Mouse (Mus musculus): Measurements from ENCODE around the gene Ppm1g. TPM values are rescaled to one million over a fixed set of nuclear protein-coding genes. Genes with fewer than 3 reads are reported as not detected.

Gene Ppm1g
- total and polyA plus RNA-seq, 3 experiments: 96.9 to 366 (median 182) TPM

- Histone ChIP-seq H3K4me1 (ENCODE audit: control insufficient read depth in 1 of 2, insufficient read depth in 2 of 2) (peaks cover 0 to 32% of the 10 kb centered on the region in 2 experiments; a peak in 2 of 4 replicates), H3K4me3 (replicated peaks in 1 of 3; ENCODE audit: low read depth in 2 of 3, low read length in 2 of 3, poor library complexity in 1 of 3) (peak overlapping the region in 2 of 3 experiments; percentile 78 to 81), H3K36me3 (replicated peaks in 1 of 2; ENCODE audit: control insufficient read depth in 1 of 2, insufficient read depth in 1 of 2, low read length in 1 of 2) (peaks cover 0 to 20% of the 10 kb centered on the region in 2 experiments), H3K9ac (ENCODE audit: insufficient read depth, low read depth) (peak overlapping the region; percentile 93), H3K79me2 (replicated peaks; ENCODE audit: control insufficient read depth, extremely low read depth, insufficient read depth, poor library complexity, severe bottlenecking) (peaks cover 31% of the 10 kb centered on the region), H3K27me3 (replicated peaks) (no peaks in the 10 kb centered on the region), H3K9me3 (replicated peaks; ENCODE audit: low read length) (no peaks in the 10 kb centered on the region), H3K4me2 (ENCODE audit: insufficient read depth, low read depth, poor library complexity, severe bottlenecking) (peak overlapping the region; percentile 24; the same call in 1 of the 2 replicates), H3K27ac (ENCODE audit: insufficient read depth, low read depth) (no peak overlapping the region)
- no peak for TF ChIP-seq E2F4 (IDR thresholded peaks at IDR 0.05; ENCODE audit: insufficient replicate concordance, low read depth, low read length)
- peak; percentile 64; the same call in 1 of the 2 replicates for TF ChIP-seq MXI1 (IDR thresholded peaks at IDR 0.05; ENCODE audit: low read depth, low read length)
- TF ChIP-seq MAFK (IDR thresholded peaks at IDR 0.05; ENCODE audit: insufficient replicate concordance, low read length): no peak
- TF ChIP-seq RCOR1 (conservative IDR thresholded peaks at IDR 0.05; ENCODE audit: low read depth, low read length): no peak
- TF ChIP-seq TBP (conservative IDR thresholded peaks at IDR 0.05; ENCODE audit: low read depth, low read length): no peak
- no peak for TF ChIP-seq USF1 (IDR thresholded peaks at IDR 0.05; ENCODE audit: low read depth, low read length)
- peak; percentile 79; the same call in 1 of the 2 replicates for TF ChIP-seq MYC (IDR thresholded peaks at IDR 0.05; ENCODE audit: low read depth, low read length)
- TF ChIP-seq UBTF (IDR thresholded peaks at IDR 0.05; ENCODE audit: low read depth, low read length): no peak
- no peak for TF ChIP-seq PAX5 (IDR thresholded peaks at IDR 0.05; ENCODE audit: low read length)
- TF ChIP-seq JUN (IDR thresholded peaks at IDR 0.05; ENCODE audit: insufficient read depth, low read depth, low read length): no peak
- no peak for TF ChIP-seq ZMIZ1 (IDR thresholded peaks at IDR 0.05; ENCODE audit: low read depth, low read length)
- TF ChIP-seq SIN3A (IDR thresholded peaks at IDR 0.05; ENCODE audit: low read length): no peak
- no peak for TF ChIP-seq RAD21 (IDR thresholded peaks at IDR 0.05; ENCODE audit: low read depth, low read length)
- TF ChIP-seq MAZ (IDR thresholded peaks at IDR 0.05; ENCODE audit: low read depth, low read length): no peak
- no peak for TF ChIP-seq MEF2A (IDR thresholded peaks at IDR 0.05; ENCODE audit: borderline replicate concordance, low read depth, low read length)
- TF ChIP-seq MAX (IDR thresholded peaks at IDR 0.05; ENCODE audit: low read length): peak; percentile 57; the same call in 1 of the 2 replicates
- no peak for TF ChIP-seq CTCF (conservative IDR thresholded peaks at IDR 0.05 in 1 of 2, IDR thresholded peaks at IDR 0.05 in 1 of 2; ENCODE audit: low read depth in 2 of 2, low read length in 2 of 2)
- peak; percentile 34; the same call in 1 of the 2 replicates for TF ChIP-seq POLR2A (IDR thresholded peaks at IDR 0.05; ENCODE audit: low read depth, low read length)
- dilution Hi-C loops (cut with MboI; ENCODE audit: extremely low pct_ligation_motif_present, extremely low pct_unique_long_range_greater_than_20kb, low sequenced_read_pairs): no loop called here
- in situ Hi-C loops (cut with MboI; ENCODE audit: low pct_ligation_motif_present, low pct_unique_long_range_greater_than_20kb, low sequenced_read_pairs): no loop called here
- no peak for DNase-seq (ENCODE audit: extremely low read depth)
Observed at GRCm38 (mm10) chr5:31181183-31181770, 39.2 kb downstream of the Ppm1g start.

GRCm38 (mm10) chr5:31179766-31180630 lies 40.5 kb downstream of the Ppm1g start, which contains the start of the genes Gm29609 and Gtf3c2:
Gm29609 (minus strand) TSS chr5:31179911.
Gtf3c2 (minus strand) TSS chr5:31180144.
- Histone ChIP-seq H3K9me3 (replicated peaks; ENCODE audit: low read length) (no peaks in the 10 kb centered on the region), H3K79me2 (replicated peaks; ENCODE audit: control insufficient read depth, extremely low read depth, insufficient read depth, poor library complexity, severe bottlenecking) (peaks cover 42% of the 10 kb centered on the region), H3K9ac (ENCODE audit: insufficient read depth, low read depth) (peak within 1 kb of the TSS; percentile 93), H3K27ac (ENCODE audit: insufficient read depth, low read depth) (peak within 1 kb of the TSS; percentile 95), H3K4me1 (ENCODE audit: control insufficient read depth in 1 of 2, insufficient read depth in 2 of 2) (peaks cover 0 to 32% of the 10 kb centered on the region in 2 experiments; a peak in 2 of 4 replicates), H3K27me3 (replicated peaks) (no peaks in the 10 kb centered on the region), H3K4me2 (ENCODE audit: insufficient read depth, low read depth, poor library complexity, severe bottlenecking) (peak within 1 kb of the TSS; percentile 78), H3K4me3 (replicated peaks in 1 of 3; ENCODE audit: low read depth in 2 of 3, low read length in 2 of 3, poor library complexity in 1 of 3) (peak within 1 kb of the TSS; percentile 78 to 97 (median 81)), H3K36me3 (replicated peaks in 1 of 2; ENCODE audit: control insufficient read depth in 1 of 2, insufficient read depth in 1 of 2, low read length in 1 of 2) (peaks cover 0 to 28% of the 10 kb centered on the region in 2 experiments)
- dilution Hi-C loops (cut with MboI; ENCODE audit: extremely low pct_ligation_motif_present, extremely low pct_unique_long_range_greater_than_20kb, low sequenced_read_pairs) (no loop called here), in situ Hi-C loops (cut with MboI; ENCODE audit: low pct_ligation_motif_present, low pct_unique_long_range_greater_than_20kb, low sequenced_read_pairs) (no loop called here)
- peak; percentile 96 for DNase-seq (ENCODE audit: extremely low read depth)
- TF ChIP-seq POLR2AphosphoS2 (IDR thresholded peaks at IDR 0.05; ENCODE audit: low read depth, low read length) (peak; percentile 87), ELF1 (IDR thresholded peaks at IDR 0.05; ENCODE audit: low read depth, low read length) (peak; percentile 92), USF1 (IDR thresholded peaks at IDR 0.05; ENCODE audit: low read depth, low read length) (no peak), POLR2A (IDR thresholded peaks at IDR 0.05; ENCODE audit: low read depth, low read length) (peak; percentile 96), JUND (conservative IDR thresholded peaks at IDR 0.05; ENCODE audit: low read depth, low read length) (no peak), HCFC1 (IDR thresholded peaks at IDR 0.05; ENCODE audit: low read depth, low read length) (peak; percentile 86), MXI1 (IDR thresholded peaks at IDR 0.05; ENCODE audit: low read depth, low read length) (0 out of 2 replicates have a peak, but pooled peaks have one; percentile 21), MAX (IDR thresholded peaks at IDR 0.05; ENCODE audit: low read length) (no peak; the same call in none of the 2 replicates), ZMIZ1 (IDR thresholded peaks at IDR 0.05; ENCODE audit: low read depth, low read length) (peak; percentile 88), CTCF (conservative IDR thresholded peaks at IDR 0.05 in 1 of 2, IDR thresholded peaks at IDR 0.05 in 1 of 2; ENCODE audit: low read depth in 2 of 2, low read length in 2 of 2) (no peak), SIN3A (IDR thresholded peaks at IDR 0.05; ENCODE audit: low read length) (no peak; the same call in none of the 2 replicates), MAZ (IDR thresholded peaks at IDR 0.05; ENCODE audit: low read depth, low read length) (peak; percentile 12; the same call in 1 of the 2 replicates), IRF4 (IDR thresholded peaks at IDR 0.05; ENCODE audit: low read depth, low read length) (peak; percentile 3; the same call in 1 of the 2 replicates), CHD1 (IDR thresholded peaks at IDR 0.05; ENCODE audit: low read depth, low read length) (no peak; the same call in none of the 2 replicates), MAFK (IDR thresholded peaks at IDR 0.05; ENCODE audit: insufficient replicate concordance, low read length) (no peak), EP300 (IDR thresholded peaks at IDR 0.05; ENCODE audit: low read length) (no peak; the same call in 1 of the 2 replicates), ZC3H11A (IDR thresholded peaks at IDR 0.05; ENCODE audit: low read depth, low read length) (no peak), PAX5 (IDR thresholded peaks at IDR 0.05; ENCODE audit: low read length) (no peak), TBP (conservative IDR thresholded peaks at IDR 0.05; ENCODE audit: low read depth, low read length) (peak; percentile 81), MEF2A (IDR thresholded peaks at IDR 0.05; ENCODE audit: borderline replicate concordance, low read depth, low read length) (no peak; the same call in 1 of the 2 replicates)

Measured in CH12.LX (cell line).